Mouse (Mus musculus): ENCODE data around the gene Spns2. TPM values are rescaled to one million over a fixed set of nuclear protein-coding genes. Genes with fewer than 3 reads are reported as not detected.

Gene Spns2
- polyA plus RNA-seq, 1 experiment from 2014 or later = 4.3 TPM

DNA sequence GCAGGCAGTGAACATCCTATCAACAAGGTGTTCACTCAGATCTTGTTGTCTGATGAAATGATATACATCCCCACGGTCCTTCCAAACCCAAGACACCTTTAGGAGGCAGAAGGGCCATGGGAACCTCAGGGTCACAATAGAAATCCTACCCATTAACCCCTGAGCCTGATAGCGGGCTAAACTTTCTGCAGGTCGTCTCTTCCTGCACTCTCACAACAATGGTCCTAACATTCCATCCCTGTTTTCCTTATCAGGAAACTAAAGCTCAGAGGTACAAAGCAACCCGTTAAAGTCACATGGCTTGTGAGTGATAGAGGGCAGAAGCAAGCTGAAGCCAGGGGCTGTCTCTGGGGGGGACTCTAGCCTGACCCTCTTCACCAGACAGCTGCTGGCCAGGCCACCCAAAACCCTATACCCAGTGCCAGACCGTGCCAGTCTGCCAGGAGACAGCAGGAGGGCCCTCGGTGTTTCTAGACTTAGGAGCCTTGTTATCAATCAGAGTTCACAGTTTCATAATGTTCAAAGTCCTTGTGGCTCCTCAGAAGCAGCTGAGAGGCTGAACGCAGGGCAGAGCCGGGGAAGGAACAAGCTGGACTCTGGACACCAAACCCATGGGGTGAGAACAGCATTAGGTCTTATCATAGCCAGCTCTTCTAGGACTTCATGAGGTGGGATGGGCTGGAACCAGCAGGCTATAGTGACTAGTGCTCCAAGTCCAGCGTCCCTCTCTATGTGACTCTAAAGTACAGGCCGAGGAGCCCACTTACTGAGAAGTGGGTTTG, 14.5 kb upstream of the Spns2 start:
- Histone ChIP-seq H3K9me3 (ENCODE audit: control insufficient read depth, low read length) (no peaks in the 10 kb centered on the region), H3K4me2 (ENCODE audit: low read length) (no peak overlapping the region), H3K27me3 (replicated peaks; ENCODE audit: control insufficient read depth, insufficient read depth, low read length) (no peaks in the 10 kb centered on the region), H3K9ac (ENCODE audit: low read length) (no peak overlapping the region), H3K27ac (ENCODE audit: low read depth) (0 out of 2 replicates have a peak overlapping the region, but pooled peaks have one; percentile 33), H3K36me3 (ENCODE audit: control insufficient read depth, insufficient read depth, low read length) (no peaks in the 10 kb centered on the region), H3K4me1 (replicated peaks; ENCODE audit: control insufficient read depth, insufficient read depth, low read length) (peaks cover 4% of the 10 kb centered on the region; the same call in 1 of the 2 replicates), H3K4me3 (ENCODE audit: low read depth, low read length) (no peak overlapping the region)
- 61% methylated on average over 10 of the region's 10 CpGs for WGBS
- ATAC-seq (replicated peaks; ENCODE audit: low FRiP score, low TSS enrichment, low read depth) = peak; percentile 64
- DNase-seq (ENCODE audit: low spot score) = peak; percentile 53

DNA sequence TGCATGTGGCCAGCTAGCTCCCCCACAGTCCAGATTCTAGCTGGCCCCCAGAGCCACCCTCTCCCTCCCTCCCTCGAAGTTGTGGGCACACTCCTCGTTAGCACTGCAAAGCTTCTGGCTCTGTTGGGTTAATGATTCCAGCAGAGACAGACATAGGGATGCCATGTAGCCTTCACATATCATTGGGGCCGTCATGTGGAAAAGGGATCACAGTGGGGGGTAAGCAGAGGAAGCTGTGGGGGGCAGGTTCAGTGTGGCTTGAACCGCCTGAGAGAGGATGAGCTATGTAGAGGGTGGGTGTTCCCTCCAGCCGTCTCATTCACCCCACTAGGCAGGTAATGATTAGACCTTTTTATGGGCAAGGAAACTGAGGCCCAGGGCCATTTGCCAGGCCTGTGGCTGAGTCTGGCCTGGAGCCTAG, 13.8 kb upstream of the Spns2 start:
- H3K9ac ChIP-seq (ENCODE audit: low read length) = no peak overlapping the region
- no peaks in the 10 kb centered on the region for H3K9me3 ChIP-seq (ENCODE audit: control insufficient read depth, low read length)
- H3K27me3 ChIP-seq (replicated peaks; ENCODE audit: control insufficient read depth, insufficient read depth, low read length) = no peaks in the 10 kb centered on the region
- 40% methylated on average over 5 of the region's 5 CpGs for WGBS
- 0 out of 2 replicates have a peak overlapping the region, but pooled peaks have one; percentile 33 for H3K27ac ChIP-seq (ENCODE audit: low read depth)
- peaks cover 4% of the 10 kb centered on the region; the same call in 1 of the 2 replicates for H3K4me1 ChIP-seq (replicated peaks; ENCODE audit: control insufficient read depth, insufficient read depth, low read length)
- H3K36me3 ChIP-seq (ENCODE audit: control insufficient read depth, insufficient read depth, low read length) = no peaks in the 10 kb centered on the region
- H3K4me2 ChIP-seq (ENCODE audit: low read length) = no peak overlapping the region
- DNase-seq (ENCODE audit: low spot score) = no peak
- no peak overlapping the region for H3K4me3 ChIP-seq (ENCODE audit: low read depth, low read length)
- no peak for ATAC-seq (replicated peaks; ENCODE audit: low FRiP score, low TSS enrichment, low read depth)

DNA sequence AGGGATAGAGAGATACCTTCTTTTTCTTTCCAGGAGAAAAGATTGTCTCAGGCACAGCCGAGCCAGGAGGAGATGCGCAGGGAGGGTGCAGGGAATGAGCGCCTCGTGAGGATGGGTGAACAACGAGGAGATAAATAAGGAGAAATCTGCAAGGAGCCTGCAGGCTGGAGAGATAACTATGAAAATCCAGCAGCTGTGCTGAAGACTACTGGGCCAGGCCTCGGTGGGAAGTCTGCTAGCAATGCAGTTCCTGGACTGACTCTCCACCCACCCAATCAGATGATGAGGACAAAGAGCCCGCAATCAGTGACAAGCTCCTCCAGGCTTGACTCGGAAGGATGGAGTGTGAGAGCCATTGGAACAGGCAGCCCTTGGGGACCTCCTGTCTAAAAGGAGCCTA, 12.5 kb upstream of the Spns2 start:
- no peak for ATAC-seq (replicated peaks; ENCODE audit: low FRiP score, low TSS enrichment, low read depth)
- peaks cover 4% of the 10 kb centered on the region; the same call in 1 of the 2 replicates for H3K4me1 ChIP-seq (replicated peaks; ENCODE audit: control insufficient read depth, insufficient read depth, low read length)
- H3K36me3 ChIP-seq (ENCODE audit: control insufficient read depth, insufficient read depth, low read length) = no peaks in the 10 kb centered on the region
- H3K9ac ChIP-seq (ENCODE audit: low read length) = no peak overlapping the region
- WGBS = 22% methylated on average over 8 of the region's 8 CpGs
- no peak overlapping the region for H3K27ac ChIP-seq (ENCODE audit: low read depth)
- H3K4me2 ChIP-seq (ENCODE audit: low read length) = no peak overlapping the region
- H3K4me3 ChIP-seq (ENCODE audit: low read depth, low read length) = no peak overlapping the region
- no peaks in the 10 kb centered on the region for H3K27me3 ChIP-seq (replicated peaks; ENCODE audit: control insufficient read depth, insufficient read depth, low read length)
- H3K9me3 ChIP-seq (ENCODE audit: control insufficient read depth, low read length) = no peaks in the 10 kb centered on the region
- DNase-seq (ENCODE audit: low spot score) = no peak

DNA sequence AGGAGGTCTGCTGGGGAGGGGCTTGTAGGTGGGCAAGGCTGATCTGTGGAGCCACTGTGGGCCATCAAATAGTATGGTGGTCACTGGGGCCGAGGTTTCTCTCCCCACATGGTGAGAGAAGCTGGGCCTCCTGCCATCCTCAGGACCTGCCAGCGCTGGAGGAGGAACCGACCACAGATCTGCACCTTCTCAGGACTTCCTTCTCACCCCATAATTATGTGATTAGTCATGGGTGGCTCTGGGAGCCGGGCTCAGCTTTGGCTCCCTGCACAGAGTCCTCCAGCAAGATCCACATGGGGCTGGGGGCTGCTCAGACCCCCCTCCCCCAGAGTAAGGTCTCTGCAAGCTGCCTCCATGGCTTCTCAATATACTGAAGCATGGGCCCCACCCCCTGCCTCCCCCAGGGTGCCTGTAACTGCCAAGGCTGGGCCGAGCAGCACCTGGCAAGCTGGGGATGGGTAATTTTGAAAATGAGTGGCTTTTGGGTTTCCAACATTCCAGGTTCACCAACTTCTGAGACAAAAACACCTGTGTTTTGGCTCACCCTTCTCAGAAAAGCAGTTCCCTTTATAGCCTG, 11.8 kb upstream of the Spns2 start:
- Histone ChIP-seq H3K4me2 (ENCODE audit: low read length) (no peak overlapping the region), H3K27ac (ENCODE audit: low read depth) (no peak overlapping the region), H3K9ac (ENCODE audit: low read length) (no peak overlapping the region), H3K4me3 (ENCODE audit: low read depth, low read length) (no peak overlapping the region), H3K36me3 (ENCODE audit: control insufficient read depth, insufficient read depth, low read length) (no peaks in the 10 kb centered on the region), H3K4me1 (replicated peaks; ENCODE audit: control insufficient read depth, insufficient read depth, low read length) (peaks cover 4% of the 10 kb centered on the region; the same call in 1 of the 2 replicates), H3K9me3 (ENCODE audit: control insufficient read depth, low read length) (no peaks in the 10 kb centered on the region), H3K27me3 (replicated peaks; ENCODE audit: control insufficient read depth, insufficient read depth, low read length) (no peaks in the 10 kb centered on the region)
- DNase-seq (ENCODE audit: low spot score) = no peak
- WGBS = 21% methylated on average over 5 of the region's 5 CpGs
- no peak for ATAC-seq (replicated peaks; ENCODE audit: low FRiP score, low TSS enrichment, low read depth)

DNA sequence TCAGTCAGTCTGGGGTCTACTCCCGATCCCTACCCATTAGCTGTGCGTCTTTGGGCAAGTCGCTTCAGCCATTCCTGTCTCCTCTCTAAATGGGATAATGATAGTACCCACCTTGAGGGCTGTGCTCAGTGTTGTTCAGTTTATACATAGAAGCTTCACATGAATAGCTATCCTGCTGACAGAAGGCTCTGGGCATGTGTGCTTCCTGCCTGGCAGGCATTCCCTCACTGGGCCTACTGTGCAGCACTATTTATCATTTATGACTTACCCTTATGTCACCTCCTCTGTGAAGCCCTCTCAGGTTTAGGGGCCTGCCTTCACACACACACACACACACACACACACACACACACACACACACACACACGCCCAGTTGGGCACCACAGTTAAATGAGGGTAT, 10.4 kb upstream of the Spns2 start:
- no peak for DNase-seq (ENCODE audit: low spot score)

DNA sequence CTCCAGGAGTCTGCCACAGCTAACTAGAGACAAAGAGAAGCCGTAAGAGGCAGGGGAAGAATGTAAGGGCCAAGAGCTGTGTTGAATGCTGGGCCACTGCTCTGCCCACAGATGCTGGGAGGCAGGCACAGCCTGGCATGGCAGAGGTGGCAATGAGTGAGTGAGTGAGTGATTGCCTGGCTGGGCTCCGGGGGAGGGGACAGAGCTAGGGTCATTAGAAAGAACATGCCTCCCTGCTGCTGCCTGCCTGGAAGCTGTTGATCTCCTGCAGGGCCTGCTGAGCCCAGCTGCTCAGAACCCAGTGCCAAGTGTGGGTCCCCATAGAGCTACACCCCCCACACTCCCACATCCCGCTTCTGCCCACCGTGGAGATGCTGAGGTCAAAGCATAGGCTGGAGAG, 7.7 kb upstream of the Spns2 start:
- ATAC-seq (replicated peaks; ENCODE audit: low FRiP score, low TSS enrichment, low read depth) (no peak), DNase-seq (ENCODE audit: low spot score) (no peak)
- Histone ChIP-seq H3K4me2 (ENCODE audit: low read length) (no peak overlapping the region), H3K9ac (ENCODE audit: low read length) (no peak overlapping the region), H3K36me3 (ENCODE audit: control insufficient read depth, insufficient read depth, low read length) (no peaks in the 10 kb centered on the region), H3K27me3 (replicated peaks; ENCODE audit: control insufficient read depth, insufficient read depth, low read length) (no peaks in the 10 kb centered on the region), H3K9me3 (ENCODE audit: control insufficient read depth, low read length) (no peaks in the 10 kb centered on the region), H3K4me3 (ENCODE audit: low read depth, low read length) (no peak overlapping the region), H3K4me1 (replicated peaks; ENCODE audit: control insufficient read depth, insufficient read depth, low read length) (no peaks in the 10 kb centered on the region), H3K27ac (ENCODE audit: low read depth) (no peak overlapping the region)
- WGBS = 23% methylated on average over 4 of the region's 4 CpGs

More for the DNA sequence above, 10.4 kb upstream of the Spns2 start:
- Histone ChIP-seq H3K27me3 (replicated peaks; ENCODE audit: control insufficient read depth, insufficient read depth, low read length) (no peaks in the 10 kb centered on the region), H3K36me3 (ENCODE audit: control insufficient read depth, insufficient read depth, low read length) (no peaks in the 10 kb centered on the region), H3K27ac (ENCODE audit: low read depth) (no peak overlapping the region), H3K9me3 (ENCODE audit: control insufficient read depth, low read length) (no peaks in the 10 kb centered on the region), H3K4me1 (replicated peaks; ENCODE audit: control insufficient read depth, insufficient read depth, low read length) (peaks cover 4% of the 10 kb centered on the region; the same call in 1 of the 2 replicates), H3K9ac (ENCODE audit: low read length) (no peak overlapping the region), H3K4me2 (ENCODE audit: low read length) (no peak overlapping the region), H3K4me3 (ENCODE audit: low read depth, low read length) (no peak overlapping the region)
- 90% methylated on average over 4 of the region's 4 CpGs for WGBS
- no peak for ATAC-seq (replicated peaks; ENCODE audit: low FRiP score, low TSS enrichment, low read depth)

DNA sequence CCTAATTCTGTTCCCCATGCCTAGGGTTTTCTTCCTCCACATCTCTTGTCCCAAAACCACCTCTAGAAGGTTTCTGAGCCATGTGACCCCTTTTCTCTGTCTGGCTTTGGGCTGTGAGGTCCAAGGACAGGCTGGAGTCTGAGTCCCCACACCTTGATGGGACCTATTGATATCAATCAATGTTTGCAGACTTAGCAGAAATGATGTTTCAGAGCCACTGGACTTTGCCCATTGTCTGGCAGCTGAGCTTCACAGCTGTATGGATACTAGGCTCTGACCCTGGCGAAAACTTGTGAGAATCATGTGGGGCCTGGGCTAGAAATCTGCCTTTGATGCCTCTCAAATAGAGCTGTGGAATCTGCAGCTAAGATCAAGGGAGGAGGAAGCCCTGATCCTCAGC, 7.1 kb upstream of the Spns2 start:
- Histone ChIP-seq H3K4me3 (ENCODE audit: low read depth, low read length) (no peak overlapping the region), H3K4me1 (replicated peaks; ENCODE audit: control insufficient read depth, insufficient read depth, low read length) (no peaks in the 10 kb centered on the region), H3K36me3 (ENCODE audit: control insufficient read depth, insufficient read depth, low read length) (no peaks in the 10 kb centered on the region), H3K27ac (ENCODE audit: low read depth) (no peak overlapping the region), H3K27me3 (replicated peaks; ENCODE audit: control insufficient read depth, insufficient read depth, low read length) (no peaks in the 10 kb centered on the region), H3K4me2 (ENCODE audit: low read length) (no peak overlapping the region), H3K9me3 (ENCODE audit: control insufficient read depth, low read length) (no peaks in the 10 kb centered on the region), H3K9ac (ENCODE audit: low read length) (no peak overlapping the region)
- ATAC-seq (replicated peaks; ENCODE audit: low FRiP score, low TSS enrichment, low read depth) (no peak), DNase-seq (ENCODE audit: low spot score) (no peak)
- 36% methylated on average over 1 of the region's 1 CpGs for WGBS

DNA sequence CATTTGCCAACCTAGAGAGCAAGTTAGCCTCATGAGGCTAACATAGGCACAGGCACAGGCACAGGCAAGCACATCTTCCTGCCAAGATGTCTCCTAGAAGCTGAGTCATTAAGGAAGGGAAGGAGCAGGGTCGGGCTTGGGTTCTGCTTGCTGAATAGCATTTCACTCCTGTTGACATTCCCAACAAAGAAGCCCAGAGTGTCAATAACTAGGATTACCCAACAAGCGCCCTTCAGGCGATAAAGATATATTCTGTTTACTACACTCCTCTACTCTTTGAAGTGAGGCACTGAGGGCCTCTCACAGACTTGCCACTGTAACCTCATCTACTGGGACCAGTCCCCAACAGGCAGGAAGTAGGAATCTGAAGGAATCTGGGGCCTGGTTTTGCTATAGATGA, 6.4 kb upstream of the Spns2 start:
- H3K27ac ChIP-seq (ENCODE audit: low read depth) = no peak overlapping the region
- no peaks in the 10 kb centered on the region for H3K9me3 ChIP-seq (ENCODE audit: control insufficient read depth, low read length)
- H3K4me3 ChIP-seq (ENCODE audit: low read depth, low read length) = no peak overlapping the region
- H3K27me3 ChIP-seq (replicated peaks; ENCODE audit: control insufficient read depth, insufficient read depth, low read length) = no peaks in the 10 kb centered on the region; the same call in 1 of the 2 replicates
- DNase-seq (ENCODE audit: low spot score) (no peak), ATAC-seq (replicated peaks; ENCODE audit: low FRiP score, low TSS enrichment, low read depth) (no peak)
- H3K36me3 ChIP-seq (ENCODE audit: control insufficient read depth, insufficient read depth, low read length) = no peaks in the 10 kb centered on the region
- H3K9ac ChIP-seq (ENCODE audit: low read length) = no peak overlapping the region
- H3K4me2 ChIP-seq (ENCODE audit: low read length) = no peak overlapping the region
- 41% methylated on average over 3 of the region's 3 CpGs for WGBS
- no peaks in the 10 kb centered on the region for H3K4me1 ChIP-seq (replicated peaks; ENCODE audit: control insufficient read depth, insufficient read depth, low read length)
